Mouse (Mus musculus) thymus, adult 2 months (tissue): Measurements from ENCODE around the gene Mast1. TPM values are rescaled to one million over a fixed set of nuclear protein-coding genes. Genes with fewer than 3 reads are reported as not detected.

Experiments
- DNase-seq: peaks from one replicate; pipeline ENCODE4 v3.0.0; 2021
- H3K27ac ChIP-seq: fragments of 200-500 bp; 2 replicates; pipeline ENCODE4 v1.5.1; 2012; ENCODE audit warnings: low read length, control low read depth; ENCODE audit not compliant: control insufficient read depth, insufficient read depth
- H3K27me3 ChIP-seq: fragments of 200-500 bp; 2 replicates; pipeline ENCODE4 v1.6.1; 2012; ENCODE audit warnings: mild to moderate bottlenecking, low read length, moderate library complexity, mixed read lengths; ENCODE audit not compliant: control insufficient read depth, insufficient read depth
- H3K36me3 ChIP-seq: fragments of 200-500 bp; 2 replicates; pipeline ENCODE4 v1.6.1; 2012; ENCODE audit warnings: mild to moderate bottlenecking, low read length, moderate library complexity; ENCODE audit not compliant: control insufficient read depth, insufficient read depth
- H3K4me1 ChIP-seq: fragments of 200-500 bp; replicated peaks from 2 replicates; pipeline ENCODE4 v1.6.1; 2012; ENCODE audit warnings: low read length; ENCODE audit not compliant: control insufficient read depth, insufficient read depth
- H3K4me3 ChIP-seq: fragments of 200-500 bp; 2 replicates; pipeline ENCODE4 v1.5.1; 2012; ENCODE audit warnings: mild to moderate bottlenecking, low read length, control low read depth, moderate library complexity; ENCODE audit not compliant: control insufficient read depth, insufficient read depth
- CTCF ChIP-seq: fragments of 200-500 bp; IDR thresholded peaks from 2 replicates; pipeline ENCODE4 v1.5.1; 2012; ENCODE audit warnings: mild to moderate bottlenecking, control low read depth, low read length, moderate library complexity, borderline replicate concordance; ENCODE audit not compliant: control insufficient read depth, poor library complexity, insufficient read depth; ENCODE audit errors: extremely low read depth
- POLR2A ChIP-seq: fragments of 200-500 bp; IDR thresholded peaks from 2 replicates; pipeline ENCODE4 v1.6.1; 2012; ENCODE audit warnings: mild to moderate bottlenecking, low read length, control low read depth, moderate library complexity; ENCODE audit not compliant: control insufficient read depth, poor library complexity, insufficient read depth; ENCODE audit errors: extremely low read depth
- WGBS: fragments of 180-500 bp; shearing (Covaris S2); methylation state at CpG from one replicate; pipeline ENCODE4 v1.1.7; 2018; 5-methylcytosine and 5-hydroxymethylcytosine counted together
- polyA plus RNA-seq: library from polyadenylated mRNA; depleted of rRNA; stranded (reverse); fragments of >200 nt; gene quantifications from 2 replicates; pipeline ENCODE4 v1.2.3, GENCODE M21; 2012

Mast1 gene
- polyA plus RNA-seq, 1 experiment: 0.35 TPM

DNA sequence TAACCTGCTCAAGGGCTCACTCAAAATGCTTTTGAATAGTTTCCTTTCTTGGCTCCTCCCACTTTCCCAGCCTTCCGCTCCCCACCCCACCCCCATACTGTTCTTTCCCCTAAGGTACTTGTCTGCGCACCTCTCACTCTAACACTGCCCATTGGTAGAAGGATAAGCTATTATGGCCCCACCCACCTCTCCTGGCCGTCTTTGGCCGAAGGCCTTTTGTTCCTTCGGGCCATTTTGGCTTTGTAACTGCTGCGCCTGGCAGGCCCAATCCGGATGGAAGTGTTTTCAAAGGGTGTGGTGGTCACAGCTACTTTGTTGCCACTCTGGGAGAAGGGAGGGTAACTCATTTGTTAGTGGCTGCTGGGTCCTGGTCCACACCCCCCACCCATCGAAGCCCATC, 21.9 kb downstream of the Mast1 start:
- 91% methylated on average over 8 of the region's 8 CpGs for WGBS
- Histone ChIP-seq H3K4me3 (no peak overlapping the region), H3K4me1 (peaks cover 9% of the 10 kb centered on the region), H3K27ac (no peak overlapping the region), H3K36me3 (no peaks in the 10 kb centered on the region), H3K27me3 (no peaks in the 10 kb centered on the region)
- TF ChIP-seq POLR2A: no peak
- TF ChIP-seq CTCF: no peak
- DNase-seq: no peak

DNA sequence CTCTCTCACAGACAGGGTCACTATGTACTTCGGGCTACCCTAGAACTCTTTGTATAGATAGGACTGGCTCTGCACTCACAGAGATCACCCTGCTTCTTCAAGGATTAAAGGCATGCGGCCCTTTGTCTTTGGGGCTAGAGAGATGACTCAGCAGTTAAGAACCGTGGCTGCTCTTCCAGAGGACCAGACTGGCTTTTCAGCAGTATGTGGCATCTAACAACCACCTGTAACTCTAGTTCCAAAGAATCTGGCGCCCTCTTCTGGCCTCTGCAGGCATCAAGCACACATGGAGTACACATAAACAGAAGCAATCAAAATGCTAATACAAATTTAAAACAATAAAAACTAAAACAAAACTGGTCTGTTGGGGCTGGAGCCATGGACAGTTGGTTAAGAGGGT, 23.2 kb downstream of the Mast1 start:
- Histone ChIP-seq H3K36me3 (no peaks in the 10 kb centered on the region), H3K4me1 (peaks cover 15% of the 10 kb centered on the region), H3K27me3 (no peaks in the 10 kb centered on the region), H3K27ac (no peak overlapping the region), H3K4me3 (no peak overlapping the region)
- WGBS: 30% methylated on average over 4 of the region's 4 CpGs
- peak; percentile 41 for DNase-seq
- no peak for TF ChIP-seq CTCF
- TF ChIP-seq POLR2A: no peak

DNA sequence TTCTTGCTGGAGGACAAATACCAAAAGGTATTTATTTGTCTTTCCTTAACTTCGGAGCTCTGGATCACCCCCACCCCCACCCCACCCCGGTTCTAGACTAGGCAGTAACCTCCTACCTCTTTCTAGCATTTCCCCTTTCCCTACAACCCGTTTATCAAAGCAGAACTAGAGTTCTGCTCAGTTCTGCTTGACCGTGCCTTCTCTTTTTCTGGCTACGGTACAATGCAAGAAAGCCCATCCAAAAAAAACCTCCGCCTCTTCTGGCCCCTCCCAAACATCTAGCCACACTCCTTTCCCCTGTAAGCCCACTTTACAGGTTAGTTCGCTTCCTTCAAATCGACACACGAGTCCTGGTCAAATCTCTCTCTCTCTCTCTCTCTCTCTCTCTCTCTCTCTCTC, 23.7 kb downstream of the Mast1 start:
- H3K36me3 ChIP-seq: no peaks in the 10 kb centered on the region
- 6% methylated on average over 9 of the region's 9 CpGs for WGBS
- no peak overlapping the region for H3K27ac ChIP-seq
- peaks cover 19% of the 10 kb centered on the region for H3K4me1 ChIP-seq
- H3K4me3 ChIP-seq: peak overlapping the region; percentile 56
- H3K27me3 ChIP-seq: no peaks in the 10 kb centered on the region
- TF ChIP-seq CTCF (no peak), POLR2A (no peak)
- no peak for DNase-seq

DNA sequence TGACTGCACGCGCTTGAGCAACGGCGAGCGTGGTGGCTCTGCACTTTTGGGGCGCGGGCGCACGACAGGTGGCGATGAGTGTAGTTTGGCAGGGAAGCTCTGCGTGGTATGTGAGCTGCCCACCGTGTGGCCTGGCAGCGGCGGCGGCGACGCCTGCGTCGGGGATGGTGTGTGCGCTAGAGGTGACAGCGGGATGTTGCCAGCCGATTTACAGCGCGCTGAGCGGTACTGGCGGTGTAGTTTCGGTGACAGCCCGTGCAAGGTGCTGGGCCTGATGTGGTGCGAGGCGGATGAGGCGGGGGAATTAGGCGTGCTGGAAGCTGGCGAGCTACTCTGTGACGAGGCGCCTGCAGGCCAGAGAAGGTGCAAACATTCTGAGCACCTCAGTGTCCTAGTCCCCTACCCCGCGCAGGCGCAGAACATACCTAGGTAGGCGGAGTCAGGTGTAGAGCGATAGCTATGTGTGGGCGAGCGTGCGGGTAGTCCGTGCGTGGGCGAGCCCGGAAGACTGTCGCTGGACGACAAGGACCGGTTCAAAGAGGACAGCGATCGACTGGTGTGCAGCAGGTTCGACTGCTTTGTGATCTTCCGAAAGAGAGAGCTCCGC, 24.2 kb downstream of the Mast1 start:
- DNase-seq: peak; percentile 80
- Histone ChIP-seq H3K27me3 (no peaks in the 10 kb centered on the region), H3K4me3 (peak overlapping the region; percentile 56), H3K36me3 (no peaks in the 10 kb centered on the region), H3K27ac (no peak overlapping the region), H3K4me1 (peaks cover 19% of the 10 kb centered on the region)
- 3% methylated on average over 55 of the region's 55 CpGs for WGBS
- peak; percentile 14; the same call in 1 of the 2 replicates for TF ChIP-seq POLR2A
- TF ChIP-seq CTCF: no peak

DNA sequence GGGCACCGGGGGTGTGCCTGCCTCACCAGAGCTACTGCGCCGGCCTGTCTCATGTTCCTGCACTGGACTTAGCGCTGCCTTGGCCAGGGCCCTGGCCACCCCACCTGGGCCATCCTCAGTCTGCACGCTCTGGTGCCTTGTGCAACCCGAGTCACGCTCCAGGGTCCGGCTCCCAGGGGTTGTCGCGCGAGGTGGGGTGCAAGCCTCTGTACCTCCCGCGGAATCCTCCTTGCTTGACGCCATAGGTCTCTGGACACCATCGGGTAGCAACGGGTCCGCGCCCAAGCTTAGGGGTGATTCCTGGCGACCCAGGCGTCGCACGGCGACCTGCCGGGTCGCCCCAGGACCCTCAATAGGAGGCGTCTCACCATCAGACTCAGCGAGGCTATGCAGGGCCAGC, 24.8 kb downstream of the Mast1 start:
- Histone ChIP-seq H3K36me3 (no peaks in the 10 kb centered on the region), H3K27me3 (no peaks in the 10 kb centered on the region), H3K4me3 (no peak overlapping the region), H3K4me1 (peaks cover 19% of the 10 kb centered on the region), H3K27ac (no peak overlapping the region)
- 75% methylated on average over 27 of the region's 27 CpGs for WGBS
- TF ChIP-seq CTCF (no peak), POLR2A (no peak)
- no peak for DNase-seq

- WGBS: 98% methylated on average over 9 of the region's 9 CpGs
- TF ChIP-seq POLR2A (no peak), CTCF (no peak)
- Histone ChIP-seq H3K36me3 (no peaks in the 10 kb centered on the region), H3K4me3 (no peak overlapping the region), H3K27me3 (no peaks in the 10 kb centered on the region), H3K27ac (no peak overlapping the region), H3K4me1 (peaks cover 19% of the 10 kb centered on the region)
- no peak for DNase-seq
These were observed 25.3 kb downstream of the Mast1 start for GRCm38 (mm10) chr8:84911854-84912253.

- DNase-seq: no peak
- no peak overlapping the region for H3K27ac ChIP-seq
- no peaks in the 10 kb centered on the region for H3K27me3 ChIP-seq
- TF ChIP-seq POLR2A (no peak), CTCF (no peak)
- WGBS: 94% methylated on average over 6 of the region's 6 CpGs
- H3K36me3 ChIP-seq: no peaks in the 10 kb centered on the region
- no peak overlapping the region for H3K4me3 ChIP-seq
- H3K4me1 ChIP-seq: peaks cover 19% of the 10 kb centered on the region
These were observed 26.6 kb downstream of the Mast1 start for GRCm38 (mm10) chr8:84910551-84910950.

GRCm38 (mm10) chr8:84909949-84910348, 27.2 kb downstream of the Mast1 start:
- H3K36me3 ChIP-seq: no peaks in the 10 kb centered on the region
- H3K27me3 ChIP-seq: no peaks in the 10 kb centered on the region
- H3K4me3 ChIP-seq: no peak overlapping the region
- H3K27ac ChIP-seq: no peak overlapping the region
- no peak for TF ChIP-seq CTCF
- TF ChIP-seq POLR2A: no peak
- DNase-seq: no peak
- 85% methylated on average over 5 of the region's 5 CpGs for WGBS
- H3K4me1 ChIP-seq: peaks cover 19% of the 10 kb centered on the region
